Mouse (Mus musculus) kidney, adult 2 months (tissue): ENCODE results near the gene Pdlim1. TPM values are rescaled to one million over a fixed set of nuclear protein-coding genes. Genes with fewer than 3 reads are reported as not detected.

Source experiments
- DNase-seq: peaks from one replicate; pipeline ENCODE4 v3.0.0; 2021
- H3K27ac ChIP-seq: fragments of 200-500 bp; 2 replicates; pipeline ENCODE4 v1.5.1; 2012; ENCODE audit warnings: low read depth, low read length, control low read depth, inconsistent platforms; ENCODE audit not compliant: insufficient read depth
- H3K27me3 ChIP-seq: fragments of 200-500 bp; replicated peaks from 2 replicates; pipeline ENCODE4 v1.6.1; 2012; ENCODE audit warnings: mild to moderate bottlenecking, moderate library complexity, low read length, inconsistent platforms; ENCODE audit not compliant: control insufficient read depth, insufficient read depth
- H3K36me3 ChIP-seq: fragments of 200-500 bp; 2 replicates; pipeline ENCODE4 v1.6.1; 2012; ENCODE audit warnings: mild to moderate bottlenecking, moderate library complexity, low read length, inconsistent platforms; ENCODE audit not compliant: control insufficient read depth, insufficient read depth
- H3K4me1 ChIP-seq: fragments of 200-500 bp; 2 replicates; pipeline ENCODE4 v1.6.1; 2011; ENCODE audit warnings: low read length; ENCODE audit not compliant: control insufficient read depth, insufficient read depth
- H3K4me3 ChIP-seq: fragments of 200-500 bp; 2 replicates; pipeline ENCODE4 v1.5.1; 2011; ENCODE audit warnings: mild to moderate bottlenecking, low read depth, low read length, control low read depth; ENCODE audit not compliant: insufficient read depth
- CTCF ChIP-seq: fragments of 200-500 bp; conservative IDR thresholded peaks from 2 replicates; pipeline ENCODE4 v1.5.1; 2011; ENCODE audit warnings: low read depth, mild to moderate bottlenecking, control low read depth, low read length, moderate library complexity, mixed read lengths; ENCODE audit not compliant: insufficient read depth, insufficient read length
- POLR2A ChIP-seq: fragments of 200-500 bp; IDR thresholded peaks from one replicate; pipeline ENCODE4 v1.6.1; 2011; ENCODE audit warnings: low read depth, low read length, control low read depth
- WGBS: fragments of 180-500 bp; shearing (Covaris S2); methylation state at CpG from one replicate; pipeline ENCODE4 v1.1.7; 2018; 5-methylcytosine and 5-hydroxymethylcytosine counted together
- polyA plus RNA-seq: library from polyadenylated mRNA; depleted of rRNA; stranded (reverse); fragments of >200 nt; gene quantifications from 2 replicates; pipeline ENCODE4 v1.2.3, GENCODE M21; 2012

Pdlim1 gene
- polyA plus RNA-seq, 1 experiment, result 25.7 TPM

DNA sequence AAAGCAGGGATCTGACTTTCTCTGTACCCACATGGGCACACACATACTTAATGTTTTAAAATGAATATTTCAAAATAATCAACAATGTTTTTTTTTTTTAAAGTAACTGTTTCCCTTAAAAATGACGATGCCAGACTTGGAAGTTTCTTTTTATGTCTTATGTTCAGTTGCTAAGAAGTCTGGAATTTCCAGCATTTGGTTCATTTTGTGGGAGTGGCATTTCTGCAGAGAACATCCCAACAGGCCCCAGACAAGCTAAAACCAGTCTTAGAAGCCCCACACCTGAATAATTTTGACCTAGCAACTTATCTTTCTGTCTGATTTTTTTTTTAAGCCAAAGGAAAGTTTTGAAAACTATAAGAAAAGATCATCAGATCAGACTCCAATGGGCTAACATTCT, 16.1 kb downstream of the Pdlim1 start:
- no peak overlapping the region for H3K4me3 ChIP-seq
- WGBS, result 49% methylated on average over 1 of the region's 1 CpGs
- H3K36me3 ChIP-seq, result no peaks in the 10 kb centered on the region
- DNase-seq, result no peak
- no peaks in the 10 kb centered on the region for H3K4me1 ChIP-seq
- no peak overlapping the region for H3K27ac ChIP-seq
- TF ChIP-seq CTCF (no peak), POLR2A (no peak)
- H3K27me3 ChIP-seq, result no peaks in the 10 kb centered on the region

DNA sequence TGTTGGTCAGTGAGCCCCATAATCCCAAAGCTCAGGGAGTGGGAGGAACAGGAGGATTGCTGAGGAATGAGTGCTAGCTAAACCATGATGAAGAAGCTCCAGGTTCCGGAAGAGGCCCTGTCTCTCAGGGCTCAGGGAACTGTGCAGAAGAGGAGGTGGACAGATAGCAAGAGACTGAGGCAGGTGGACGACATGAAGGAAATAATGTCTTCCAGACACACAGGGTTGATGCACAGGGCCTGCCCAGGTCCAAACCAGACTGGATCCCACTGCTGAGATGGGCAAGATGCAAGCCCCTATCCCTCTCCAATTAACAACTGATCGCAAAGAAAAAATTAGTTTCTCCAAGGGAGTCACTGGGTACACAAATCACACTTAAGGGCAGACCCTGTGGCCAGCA, 16.9 kb downstream of the Pdlim1 start:
- Histone ChIP-seq H3K4me1 (no peaks in the 10 kb centered on the region), H3K36me3 (no peaks in the 10 kb centered on the region), H3K27ac (no peak overlapping the region), H3K27me3 (no peaks in the 10 kb centered on the region), H3K4me3 (no peak overlapping the region)
- TF ChIP-seq POLR2A, result no peak
- no peak for TF ChIP-seq CTCF
- DNase-seq, result no peak
- WGBS, result 86% methylated on average over 3 of the region's 3 CpGs

DNA sequence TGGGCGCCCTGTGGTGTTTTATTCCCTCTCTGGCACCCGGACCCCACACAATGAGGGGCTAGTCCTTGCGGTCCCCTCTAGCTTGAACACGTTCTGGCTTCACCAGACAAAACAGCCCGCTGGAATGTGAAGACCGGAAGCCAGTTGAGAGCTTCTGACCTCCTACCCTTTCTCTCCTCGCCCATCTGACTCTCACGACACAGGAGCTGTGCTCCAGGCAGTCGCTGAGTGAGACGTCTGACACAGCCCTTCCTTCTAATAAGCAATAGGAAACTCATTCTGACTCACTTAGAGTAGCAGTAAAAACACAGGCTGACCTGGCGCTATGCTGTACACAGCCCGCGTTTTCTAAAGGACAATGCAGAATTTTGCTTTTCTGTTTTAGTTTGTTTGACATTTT, 17.9 kb downstream of the Pdlim1 start:
- Histone ChIP-seq H3K27ac (no peak overlapping the region), H3K27me3 (no peaks in the 10 kb centered on the region), H3K36me3 (no peaks in the 10 kb centered on the region), H3K4me3 (no peak overlapping the region), H3K4me1 (no peaks in the 10 kb centered on the region)
- TF ChIP-seq CTCF (no peak), POLR2A (no peak)
- peak; percentile 16 for DNase-seq
- 39% methylated on average over 13 of the region's 13 CpGs for WGBS

DNA sequence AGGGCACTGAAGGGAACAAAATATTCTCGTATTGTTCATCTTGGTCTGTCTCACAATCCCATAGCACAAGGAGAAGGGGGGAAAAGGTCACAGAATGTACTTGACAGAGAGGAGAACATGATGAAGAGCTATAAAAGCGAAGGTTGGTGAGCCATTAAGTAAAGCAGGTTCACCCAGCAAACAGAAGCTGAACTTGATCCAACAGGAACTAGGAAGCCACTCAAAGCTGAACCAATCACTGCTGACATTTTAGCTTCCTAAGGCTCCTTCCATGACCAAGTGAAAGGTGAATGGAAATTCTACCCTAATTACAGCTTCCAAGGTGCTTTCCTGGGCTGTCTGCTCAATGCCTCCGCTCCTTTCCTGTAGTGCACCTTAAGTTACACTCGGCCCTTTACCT, 20.5 kb downstream of the Pdlim1 start:
- WGBS, result 66% methylated on average over 4 of the region's 4 CpGs
- Histone ChIP-seq H3K4me1 (no peaks in the 10 kb centered on the region), H3K27me3 (no peaks in the 10 kb centered on the region), H3K36me3 (no peaks in the 10 kb centered on the region), H3K27ac (no peak overlapping the region), H3K4me3 (no peak overlapping the region)
- TF ChIP-seq CTCF (no peak), POLR2A (no peak)
- no peak for DNase-seq

DNA sequence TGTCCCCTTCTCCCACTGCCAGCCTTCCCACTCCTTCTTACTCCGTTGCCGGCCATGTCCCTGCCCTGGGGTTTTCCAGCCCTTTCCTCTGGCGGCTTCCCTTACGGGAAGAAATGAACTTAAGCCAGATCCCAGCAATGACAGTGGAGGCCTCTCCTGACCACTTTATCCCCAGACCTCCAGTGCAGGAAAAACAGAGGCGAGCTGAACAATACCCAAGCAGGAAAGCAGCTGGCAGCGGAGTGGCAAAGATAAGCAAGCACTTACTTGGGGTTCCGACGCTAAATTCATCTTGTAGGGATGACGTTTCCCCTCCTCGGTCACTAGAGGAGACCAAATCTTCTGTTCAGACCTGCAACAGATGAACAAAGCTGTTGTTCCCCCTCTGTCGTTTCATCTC, 22.3 kb downstream of the Pdlim1 start:
- WGBS, result 71% methylated on average over 11 of the region's 11 CpGs
- no peak overlapping the region for H3K27ac ChIP-seq

DNA sequence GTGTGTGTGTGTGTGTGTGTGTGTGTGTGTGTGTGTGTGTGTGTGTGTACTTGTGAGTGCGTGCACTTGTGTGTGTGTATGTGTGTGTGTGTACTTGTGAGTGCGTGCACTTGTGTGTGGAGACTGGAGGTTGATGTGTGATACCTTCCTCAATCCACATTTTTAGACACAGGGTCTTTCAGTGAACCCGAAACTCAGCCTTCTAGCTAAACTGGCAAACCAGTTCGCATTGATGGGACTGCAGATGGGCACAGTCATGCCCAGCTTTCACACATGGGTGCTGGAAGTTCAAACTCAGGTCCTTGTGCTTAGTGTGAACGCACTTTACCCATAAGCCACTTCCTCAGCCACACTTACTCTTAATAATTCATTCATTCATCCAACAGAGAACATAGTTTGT, 23.2 kb downstream of the Pdlim1 start:
- Histone ChIP-seq H3K4me3 (no peak overlapping the region), H3K27me3 (no peaks in the 10 kb centered on the region), H3K36me3 (no peaks in the 10 kb centered on the region), H3K27ac (no peak overlapping the region), H3K4me1 (no peaks in the 10 kb centered on the region)
- DNase-seq, result no peak
- TF ChIP-seq POLR2A, result no peak
- no peak for TF ChIP-seq CTCF
- 95% methylated on average over 5 of the region's 5 CpGs for WGBS

More for the DNA sequence above, 22.3 kb downstream of the Pdlim1 start:
- Histone ChIP-seq H3K4me3 (no peak overlapping the region), H3K27me3 (no peaks in the 10 kb centered on the region), H3K36me3 (no peaks in the 10 kb centered on the region), H3K4me1 (no peaks in the 10 kb centered on the region)
- TF ChIP-seq CTCF (no peak), POLR2A (no peak)
- no peak for DNase-seq

DNA sequence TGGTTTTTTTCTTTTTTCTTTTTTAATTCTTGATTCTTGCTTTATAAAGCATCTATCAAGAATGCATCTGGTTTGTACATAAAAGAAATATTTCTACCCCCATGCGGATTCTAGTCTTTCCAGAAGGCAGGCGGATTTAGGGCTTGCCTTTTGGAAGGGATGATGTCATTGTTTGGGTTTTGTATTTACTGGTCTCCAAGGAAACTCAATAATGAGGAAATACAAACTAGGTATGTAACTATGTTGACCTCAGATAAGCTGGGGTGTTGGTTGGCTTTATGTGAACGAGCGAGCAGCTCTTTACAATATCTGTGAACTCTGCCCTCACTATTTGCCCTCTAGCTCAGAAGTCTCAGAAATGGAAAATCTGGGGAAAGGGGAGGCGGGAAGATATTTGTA, 24.4 kb downstream of the Pdlim1 start:
- Histone ChIP-seq H3K27ac (no peak overlapping the region), H3K4me3 (no peak overlapping the region), H3K4me1 (no peaks in the 10 kb centered on the region), H3K27me3 (no peaks in the 10 kb centered on the region), H3K36me3 (no peaks in the 10 kb centered on the region)
- DNase-seq, result no peak
- WGBS, result 61% methylated on average over 5 of the region's 5 CpGs
- TF ChIP-seq CTCF (no peak), POLR2A (no peak)
